Mouse (Mus musculus) frontal cortex, postnatal 14 days (tissue): ENCODE results near the gene Arih2.

ENCODE experiments used
- DNase-seq, 2 experiments: peaks; one replicate each; pipeline ENCODE4 v3.0.0; 2022; ENCODE audit warnings: low spot score in 2 of 2

Gene Arih2

DNA sequence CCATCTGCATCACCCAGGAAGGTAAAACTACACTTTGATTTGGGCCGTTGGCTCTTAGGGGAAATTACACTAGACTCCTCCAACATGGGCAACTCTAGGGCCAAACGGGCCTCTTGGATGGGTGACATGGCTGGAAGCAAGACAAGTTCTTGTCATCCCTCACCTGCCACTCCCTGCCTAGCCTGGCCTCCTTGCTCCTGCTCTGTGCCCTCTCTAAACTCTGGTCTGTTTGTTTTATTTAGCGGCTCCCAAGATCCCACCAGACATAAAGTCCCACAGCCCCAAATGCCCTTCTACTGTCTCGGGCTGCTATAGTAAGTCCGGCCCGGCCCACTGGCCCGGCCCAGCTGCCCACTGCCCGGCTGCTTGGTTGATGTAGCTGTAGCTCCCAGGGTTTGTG lies 85.5 kb downstream of the Arih2 start:
- no peak for DNase-seq

DNA sequence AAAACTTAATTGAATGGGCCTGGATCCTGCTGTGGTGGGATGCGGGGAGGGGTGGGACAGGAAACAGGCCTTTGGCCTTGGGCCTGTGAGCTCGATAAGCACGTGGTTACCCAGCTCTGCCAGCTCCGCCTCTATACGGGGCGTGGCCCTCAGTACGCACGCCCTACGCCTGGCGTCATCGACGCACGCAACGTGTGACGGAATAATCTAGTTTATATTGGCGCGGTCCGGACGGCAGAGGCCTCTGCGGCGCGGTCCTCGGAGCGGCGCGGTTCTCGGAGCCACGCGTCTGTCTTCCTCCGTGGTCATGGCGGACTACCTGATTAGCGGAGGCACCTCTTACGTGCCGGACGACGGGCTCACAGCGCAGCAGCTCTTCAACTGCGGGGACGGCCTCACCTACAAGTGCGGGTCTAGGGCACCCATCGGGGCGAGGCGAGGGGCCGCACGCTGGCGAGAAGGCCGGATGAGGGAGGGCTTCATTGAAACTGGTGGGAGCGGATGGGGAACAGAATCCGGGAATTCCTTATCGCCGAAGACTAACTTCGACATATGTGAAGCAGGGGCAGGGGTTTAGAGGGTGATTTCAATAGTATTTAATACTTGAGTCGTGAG lies 88.9 kb downstream of the Arih2 start, which contains the start of gene Impdh2:
TSS of gene Impdh2 (plus strand) at position 60 of the 615 bp plus-strand sequence.
- DNase-seq: peak; percentile 91 to 92

DNA sequence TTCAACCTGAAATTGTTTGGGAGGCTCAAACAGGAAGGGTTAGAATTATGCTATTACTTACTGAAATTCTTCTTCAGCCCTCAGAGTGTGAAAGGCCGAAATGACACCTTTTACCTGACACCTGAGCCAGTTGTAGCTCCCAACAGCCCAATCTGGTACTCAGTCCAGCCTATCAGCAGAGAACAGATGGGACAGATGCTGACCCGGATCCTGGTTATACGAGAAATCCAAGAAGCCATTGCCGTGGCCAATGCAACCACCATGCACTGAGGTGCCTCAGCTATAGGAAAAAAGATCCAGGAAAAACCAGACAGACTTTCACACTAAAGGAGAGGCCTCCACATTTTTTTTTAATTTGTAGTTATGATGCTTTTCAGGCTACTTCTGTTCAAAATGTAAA lies 90.0 kb downstream of the Arih2 start:
- no peak for DNase-seq
